Mouse (Mus musculus) retina, adult 2 months (tissue): Measurements from ENCODE around the gene Gja8.

Source experiments
- DNase-seq: peaks from one replicate; pipeline ENCODE4 v3.0.0-alpha.2; 2012; ENCODE audit warnings: low read depth, low spot score

The Gja8 gene

GRCm38 (mm10) chr3:96879536-96879935, 46.3 kb downstream of the Gja8 start:
- no peak for DNase-seq

DNA sequence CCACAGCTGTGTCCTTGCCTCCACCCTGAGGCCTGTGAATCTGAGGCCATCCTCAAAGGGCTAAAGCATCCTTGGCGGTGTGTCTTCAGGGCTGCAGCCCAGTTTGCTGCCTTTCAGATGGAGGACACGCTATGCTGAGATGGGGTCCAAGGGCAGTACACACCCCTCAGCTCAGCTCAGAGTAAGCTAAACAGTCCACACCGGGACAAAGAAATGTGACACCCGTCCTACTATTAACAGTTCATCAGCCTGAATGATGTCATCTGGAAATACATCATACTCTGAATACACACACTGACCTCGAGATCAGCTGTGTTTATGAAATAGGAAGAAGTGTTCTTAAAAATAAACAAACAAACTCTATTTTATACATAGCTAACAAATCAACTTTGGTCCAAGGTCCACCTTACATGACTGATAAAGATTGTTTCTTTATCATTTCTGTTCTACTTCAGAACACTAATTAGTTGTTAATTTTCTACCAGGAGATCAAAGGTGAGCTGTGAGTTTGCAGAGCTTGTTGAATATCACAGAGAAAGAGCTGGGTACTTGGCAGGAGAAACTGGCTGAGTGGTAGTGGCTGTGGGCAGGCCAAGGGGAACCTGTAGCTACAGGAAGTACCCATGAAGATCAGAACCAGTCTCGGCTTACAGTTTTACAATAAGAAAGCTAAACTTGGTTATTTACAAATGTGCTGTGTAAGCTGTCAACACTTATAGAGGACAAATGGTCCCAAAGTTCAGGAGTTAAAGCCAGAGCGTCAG, 50.8 kb downstream of the Gja8 start:
- DNase-seq: no peak

DNA sequence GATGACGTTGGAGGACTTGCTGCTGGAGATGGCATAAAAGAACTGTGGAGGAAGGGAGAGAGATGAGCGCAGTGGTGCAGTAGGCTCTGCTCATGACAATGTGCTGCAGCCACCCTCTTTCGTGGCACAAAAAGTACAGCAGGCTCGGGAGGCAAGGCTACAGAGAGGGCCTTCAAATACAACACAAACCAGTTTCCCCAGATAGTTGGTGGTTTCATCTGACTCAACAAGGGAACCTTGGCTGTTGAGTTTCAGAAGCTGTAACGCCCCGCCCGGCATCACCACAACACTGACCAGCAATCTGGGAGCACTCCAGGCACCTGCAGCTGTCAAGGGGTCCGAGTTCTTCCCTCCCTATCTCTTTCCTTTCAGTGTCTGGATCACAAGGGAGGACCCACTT, 53.3 kb downstream of the Gja8 start:
- no peak for DNase-seq

DNA sequence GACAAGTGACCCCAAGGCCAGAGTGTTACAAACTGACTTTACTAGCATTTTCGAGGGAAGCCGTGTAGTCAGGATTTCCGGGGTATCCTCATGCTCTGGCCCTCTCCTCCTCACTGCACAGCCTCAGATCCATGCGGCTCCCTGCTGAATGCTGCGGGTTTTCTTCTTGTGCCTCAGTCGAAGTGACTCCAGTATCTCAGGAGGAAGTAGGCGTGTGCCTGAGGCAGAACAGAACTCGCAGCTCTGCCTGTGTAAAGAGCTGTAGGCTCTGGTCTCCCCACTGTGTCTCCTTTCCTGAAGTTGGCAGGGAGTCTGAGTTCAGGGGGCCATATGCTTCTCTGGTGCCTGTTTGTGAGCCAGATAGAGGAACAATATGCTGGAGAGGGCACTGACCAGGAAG, 54.8 kb downstream of the Gja8 start:
- no peak for DNase-seq

GRCm38 (mm10) chr3:96870270-96870669, 55.5 kb downstream of the Gja8 start:
- DNase-seq: no peak

- no peak for DNase-seq
Measured at GRCm38 (mm10) chr3:96869091-96869490, 56.7 kb downstream of the Gja8 start.

DNA sequence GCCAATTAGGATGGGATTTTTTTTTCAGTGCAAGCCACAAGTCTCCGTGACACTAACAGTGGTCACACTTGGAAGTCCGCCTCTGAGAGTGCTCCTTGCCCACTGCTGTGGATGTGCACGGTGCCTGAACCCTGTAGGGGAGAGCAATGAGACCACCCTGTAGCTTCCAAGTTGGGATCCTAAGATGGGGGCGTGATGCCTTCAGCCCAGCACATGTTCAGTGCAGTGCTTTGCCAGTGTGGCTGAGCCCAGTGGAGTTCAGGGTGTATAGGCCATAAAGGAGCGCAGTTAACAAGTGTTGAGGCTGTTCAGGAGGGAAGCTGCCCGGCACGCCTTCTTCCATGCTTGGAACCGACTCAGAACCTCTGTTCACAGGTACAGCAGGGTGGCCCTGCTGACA, 57.3 kb downstream of the Gja8 start:
- no peak for DNase-seq

GRCm38 (mm10) chr3:96867863-96868262, 58.0 kb downstream of the Gja8 start:
- DNase-seq: no peak
